Mouse (Mus musculus): ENCODE measurements around the gene Zfp143. TPM values are rescaled to one million over a fixed set of nuclear protein-coding genes. Genes with fewer than 3 reads are reported as not detected.

Gene Zfp143
- polyA plus RNA-seq (2014; fragmentation: Nextera tagmentation; extraction: Ambion mirVana): 21.9 and 23.9 TPM in 2 replicates

DNA sequence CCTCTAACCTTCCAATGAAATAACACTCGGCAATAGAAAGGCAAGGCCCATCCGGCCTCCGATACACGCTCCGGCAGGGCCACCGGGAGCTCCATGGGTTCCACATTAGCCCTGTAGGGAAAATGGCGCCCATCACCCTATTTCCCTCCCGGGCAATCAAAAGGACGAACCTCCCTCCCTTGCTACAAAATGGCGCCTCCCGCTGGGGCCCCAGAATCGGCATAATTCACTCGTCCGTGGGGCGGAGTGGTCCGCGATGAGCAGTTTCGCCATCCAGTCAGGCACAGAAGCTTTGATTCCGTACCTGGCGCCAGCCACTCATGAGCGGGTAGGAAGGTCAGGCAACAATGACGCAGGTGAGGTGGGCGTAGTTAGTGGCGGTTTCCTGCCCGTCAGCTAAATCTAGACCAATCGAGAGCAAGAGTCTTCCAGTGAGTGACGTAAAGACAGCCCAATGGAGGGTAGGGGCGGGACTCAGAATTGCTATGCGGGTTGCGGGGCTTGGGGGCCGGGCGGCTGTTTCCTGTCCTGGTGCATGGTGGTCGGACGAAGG is at the start of gene Zfp143:
Gene Zfp143, plus strand, starts transcription at position 19 of the 553 bp plus-strand sequence.
- H3K36me3 ChIP-seq (ENCODE audit: insufficient read depth): peaks cover 28% of the 10 kb centered on the region
- peaks cover 9% of the 10 kb centered on the region for H3K4me1 ChIP-seq (ENCODE audit: insufficient read depth)
- H3K4me3 ChIP-seq (ENCODE audit: low read depth, low read length): peak within 1 kb of the TSS; percentile 69
- DNase-seq (peak; percentile 100), ATAC-seq (ENCODE audit: insufficient read depth) (peak; percentile 97)
- no peaks in the 10 kb centered on the region for H3K9me3 ChIP-seq (ENCODE audit: low read depth, low read length)
- H3K4me2 ChIP-seq: peak within 1 kb of the TSS; percentile 72
- WGBS: under 1% methylated on average over 34 of the region's 34 CpGs
- no peak for TF ChIP-seq CTCF (IDR thresholded peaks at IDR 0.05; ENCODE audit: low read depth)
- peak within 1 kb of the TSS; percentile 100 for H3K27ac ChIP-seq (ENCODE audit: low read depth)
- peak within 1 kb of the TSS; percentile 94 for H3K9ac ChIP-seq
- no peaks in the 10 kb centered on the region for H3K27me3 ChIP-seq (ENCODE audit: insufficient read depth, low read length)

DNA sequence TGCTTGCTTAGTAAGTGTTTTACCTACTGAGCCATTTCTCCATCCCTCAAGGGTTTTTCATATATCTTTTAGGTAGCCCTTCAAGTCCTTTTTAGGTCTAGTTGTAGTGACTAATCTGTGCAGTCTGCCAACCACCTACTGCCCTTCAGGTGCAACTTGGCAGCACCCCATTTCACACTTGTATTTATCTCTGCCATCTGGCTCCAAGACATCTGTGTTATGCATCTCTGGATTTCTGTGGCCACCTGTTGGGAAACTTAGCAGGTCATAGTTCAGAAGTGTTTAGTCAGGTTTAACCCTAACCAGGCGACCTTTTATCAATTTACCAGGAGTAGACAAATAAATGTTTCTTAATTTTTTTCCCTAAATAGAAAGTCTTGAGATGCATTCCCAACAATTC is 49.6 kb upstream of the Zfp143 start:
- H3K4me2 ChIP-seq: no peak overlapping the region
- no peak overlapping the region for H3K27ac ChIP-seq (ENCODE audit: low read depth)
- no peak for DNase-seq
- no peak overlapping the region for H3K4me3 ChIP-seq (ENCODE audit: low read depth, low read length)
- no peaks in the 10 kb centered on the region for H3K4me1 ChIP-seq (ENCODE audit: insufficient read depth)
- no peaks in the 10 kb centered on the region for H3K36me3 ChIP-seq (ENCODE audit: insufficient read depth)
- TF ChIP-seq CTCF (IDR thresholded peaks at IDR 0.05; ENCODE audit: low read depth): no peak
- no peaks in the 10 kb centered on the region for H3K27me3 ChIP-seq (ENCODE audit: insufficient read depth, low read length)
- no peaks in the 10 kb centered on the region for H3K9me3 ChIP-seq (ENCODE audit: low read depth, low read length)
- whole genome bisulfite sequencing: 46% methylated on average over 1 of the region's 1 CpGs
- H3K9ac ChIP-seq: no peak overlapping the region
- ATAC-seq (ENCODE audit: insufficient read depth): no peak

DNA sequence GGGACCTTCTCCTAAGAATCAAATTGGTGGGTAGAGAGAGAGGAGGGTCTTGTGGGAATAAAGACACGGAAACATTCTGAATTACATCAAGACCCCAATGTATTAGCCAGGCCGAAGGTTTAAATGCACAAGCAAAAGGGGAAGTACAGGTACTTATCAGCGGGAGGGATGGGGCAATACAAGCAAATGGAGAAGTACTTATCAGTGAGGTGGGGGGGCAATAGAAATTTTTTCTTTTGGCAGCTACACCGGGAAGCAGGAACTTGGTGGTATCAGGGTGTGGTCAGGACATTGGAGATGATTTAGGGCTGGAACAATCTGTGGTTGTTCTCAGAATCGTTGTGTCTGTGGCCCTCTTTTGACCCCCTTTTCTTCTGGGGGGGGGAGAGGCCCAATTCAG is 46.7 kb upstream of the Zfp143 start:
- Histone ChIP-seq H3K4me2 (no peak overlapping the region), H3K4me1 (ENCODE audit: insufficient read depth) (no peaks in the 10 kb centered on the region), H3K4me3 (ENCODE audit: low read depth, low read length) (no peak overlapping the region), H3K9ac (no peak overlapping the region), H3K36me3 (ENCODE audit: insufficient read depth) (no peaks in the 10 kb centered on the region), H3K27ac (ENCODE audit: low read depth) (no peak overlapping the region), H3K9me3 (ENCODE audit: low read depth, low read length) (no peaks in the 10 kb centered on the region), H3K27me3 (ENCODE audit: insufficient read depth, low read length) (no peaks in the 10 kb centered on the region)
- no peak for TF ChIP-seq CTCF (IDR thresholded peaks at IDR 0.05; ENCODE audit: low read depth)
- 78% methylated on average over 5 of the region's 5 CpGs for WGBS
- no peak for DNase-seq
- no peak for ATAC-seq (ENCODE audit: insufficient read depth)

DNA sequence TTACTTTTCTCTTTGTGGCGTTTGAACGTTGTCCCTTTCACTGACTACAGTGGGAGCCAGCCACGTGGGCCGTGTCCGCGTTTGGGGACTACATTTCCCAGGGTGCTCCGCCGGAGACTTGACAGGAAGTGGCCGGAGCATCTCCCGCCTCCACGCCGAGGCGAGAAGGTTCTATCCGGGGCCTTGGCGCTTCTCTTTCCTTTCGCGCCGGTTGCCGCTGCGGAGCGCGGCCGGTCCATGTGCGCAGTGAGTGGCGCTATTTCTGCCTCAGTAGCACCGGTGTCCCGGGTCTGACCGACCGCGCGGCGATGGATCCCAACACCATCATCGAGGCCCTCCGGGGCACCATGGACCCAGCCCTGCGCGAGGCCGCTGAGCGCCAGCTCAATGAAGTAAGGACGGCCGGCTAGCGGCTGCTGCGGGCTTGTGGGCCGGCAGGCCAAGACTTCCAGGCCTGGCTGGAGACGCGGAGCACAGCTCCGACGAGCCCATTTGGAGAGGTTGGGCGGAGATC is 42.8 kb upstream of the Zfp143 start, which contains the start of gene Ipo7:
Gene Ipo7, plus strand, starts transcription at position 158 of the 514 bp plus-strand sequence.
- TF ChIP-seq CTCF (IDR thresholded peaks at IDR 0.05; ENCODE audit: low read depth): 0 out of 2 replicates have a peak, but pooled peaks have one; percentile 8

DNA sequence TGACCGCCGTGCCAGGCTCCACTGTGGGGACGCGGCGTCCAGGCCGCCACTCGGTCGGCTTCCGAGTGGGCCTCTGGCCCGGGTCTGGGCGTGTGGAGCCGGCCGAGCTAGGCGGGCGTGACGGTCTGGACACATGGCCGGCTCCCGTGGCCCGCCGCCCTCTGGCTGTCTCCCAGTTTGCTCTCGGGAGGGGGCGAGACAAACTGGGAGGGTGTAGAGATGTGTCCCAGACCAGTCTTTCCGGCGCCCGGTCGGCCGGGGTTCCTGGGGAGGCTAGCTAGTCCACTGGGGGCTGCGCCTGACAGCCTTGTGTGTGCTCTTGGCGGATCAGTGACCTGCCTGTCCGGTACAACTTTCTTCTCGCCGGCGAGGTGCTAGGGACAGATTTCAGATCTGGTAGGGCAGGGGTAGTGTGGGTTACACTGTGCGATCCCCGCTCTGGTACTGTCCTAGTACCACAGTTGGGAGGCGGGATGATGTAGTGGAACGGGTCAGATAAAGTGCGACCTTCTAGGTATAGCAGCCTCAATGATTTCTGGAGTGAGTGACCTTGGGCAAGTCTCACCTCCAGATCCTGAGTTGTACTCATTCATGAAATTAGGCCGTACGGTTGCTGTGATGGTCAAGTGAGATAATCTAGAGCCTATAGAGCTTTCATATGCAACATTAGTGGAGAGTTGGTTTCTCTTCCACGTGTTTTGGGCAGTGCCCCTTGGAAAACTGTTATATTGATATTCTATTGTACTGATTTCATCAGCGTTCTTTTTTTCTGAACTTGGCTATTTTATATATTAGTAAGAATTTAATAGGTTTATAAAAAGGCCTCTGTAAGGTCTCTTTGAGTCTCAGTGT is 42.2 kb upstream of the Zfp143 start:
- Histone ChIP-seq H3K4me2 (peak overlapping the region; percentile 67), H3K4me1 (ENCODE audit: insufficient read depth) (no peaks in the 10 kb centered on the region), H3K9me3 (ENCODE audit: low read depth, low read length) (no peaks in the 10 kb centered on the region), H3K4me3 (ENCODE audit: low read depth, low read length) (peak overlapping the region; percentile 100), H3K36me3 (ENCODE audit: insufficient read depth) (0 out of 2 replicates have a peak, but pooled peaks cover 13% of the 10 kb centered on the region), H3K27me3 (ENCODE audit: insufficient read depth, low read length) (no peaks in the 10 kb centered on the region), H3K27ac (ENCODE audit: low read depth) (peak overlapping the region; percentile 95), H3K9ac (peak overlapping the region; percentile 98)
- DNase-seq (peak; percentile 57), ATAC-seq (ENCODE audit: insufficient read depth) (peak; percentile 86)
- no peak for TF ChIP-seq CTCF (IDR thresholded peaks at IDR 0.05; ENCODE audit: low read depth)
- under 1% methylated on average over 42 of the region's 42 CpGs for WGBS

More for the DNA sequence above, 42.8 kb upstream of the Zfp143 start, which contains the start of gene Ipo7:
- H3K4me1 ChIP-seq (ENCODE audit: insufficient read depth): no peaks in the 10 kb centered on the region
- peak within 1 kb of the TSS; percentile 95 for H3K27ac ChIP-seq (ENCODE audit: low read depth)
- H3K27me3 ChIP-seq (ENCODE audit: insufficient read depth, low read length): no peaks in the 10 kb centered on the region
- H3K4me2 ChIP-seq: peak within 1 kb of the TSS; percentile 67
- peak; percentile 97 for DNase-seq
- H3K36me3 ChIP-seq (ENCODE audit: insufficient read depth): 0 out of 2 replicates have a peak, but pooled peaks cover 13% of the 10 kb centered on the region
- ATAC-seq (ENCODE audit: insufficient read depth): peak; percentile 97
- peak within 1 kb of the TSS; percentile 98 for H3K9ac ChIP-seq
- no peaks in the 10 kb centered on the region for H3K9me3 ChIP-seq (ENCODE audit: low read depth, low read length)
- peak within 1 kb of the TSS; percentile 100 for H3K4me3 ChIP-seq (ENCODE audit: low read depth, low read length)
- WGBS: under 1% methylated on average over 48 of the region's 48 CpGs

DNA sequence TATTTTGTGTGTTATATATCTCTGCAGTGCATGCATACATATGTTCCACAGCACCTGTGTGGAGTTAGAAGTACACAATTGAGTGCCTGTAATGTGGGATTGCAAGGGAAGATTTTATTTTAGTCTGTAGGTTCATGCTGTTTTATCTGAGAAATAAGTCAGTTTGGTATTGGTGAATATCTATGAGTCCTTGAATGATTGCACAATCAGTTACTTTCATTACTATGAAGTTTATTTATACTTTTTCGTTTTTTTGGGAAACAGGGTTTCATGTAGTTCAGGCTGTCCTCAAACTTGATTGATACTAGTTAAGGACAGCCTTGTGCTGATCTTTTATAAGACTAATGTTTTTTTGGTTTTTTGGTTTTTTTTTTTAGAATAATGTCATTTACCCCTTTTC is 37.5 kb upstream of the Zfp143 start:
- Histone ChIP-seq H3K9ac (no peak overlapping the region), H3K9me3 (ENCODE audit: low read depth, low read length) (0 out of 2 replicates have a peak, but pooled peaks cover 4% of the 10 kb centered on the region), H3K27ac (ENCODE audit: low read depth) (no peak overlapping the region), H3K36me3 (ENCODE audit: insufficient read depth) (peaks cover 26% of the 10 kb centered on the region), H3K4me2 (no peak overlapping the region), H3K4me1 (ENCODE audit: insufficient read depth) (no peaks in the 10 kb centered on the region), H3K4me3 (ENCODE audit: low read depth, low read length) (no peak overlapping the region), H3K27me3 (ENCODE audit: insufficient read depth, low read length) (no peaks in the 10 kb centered on the region)
- no peak for TF ChIP-seq CTCF (IDR thresholded peaks at IDR 0.05; ENCODE audit: low read depth)
- WGBS: 74% methylated on average over 1 of the region's 1 CpGs
- ATAC-seq (ENCODE audit: insufficient read depth) (no peak), DNase-seq (no peak)

DNA sequence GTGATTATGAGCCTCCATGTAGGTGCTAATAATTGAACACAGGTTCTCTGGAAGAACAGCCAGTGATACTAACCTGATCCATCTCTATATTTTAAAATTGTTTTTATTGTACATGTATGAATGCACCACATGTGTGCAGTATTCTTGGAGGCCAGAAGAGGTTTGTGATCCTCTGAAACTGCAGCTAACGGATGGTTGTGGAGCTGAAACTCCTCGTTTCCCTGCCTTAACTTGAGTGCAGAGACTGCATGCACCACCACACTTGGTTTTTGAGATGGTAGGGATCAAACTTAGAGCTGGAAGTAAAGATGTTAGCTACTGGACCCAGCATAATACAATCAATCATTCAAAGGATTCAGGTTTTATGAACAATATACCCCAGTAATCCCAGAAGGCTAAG is 34.4 kb upstream of the Zfp143 start:
- H3K27ac ChIP-seq (ENCODE audit: low read depth): no peak overlapping the region
- H3K4me2 ChIP-seq: no peak overlapping the region
- 0 out of 2 replicates have a peak, but pooled peaks cover 4% of the 10 kb centered on the region for H3K9me3 ChIP-seq (ENCODE audit: low read depth, low read length)
- H3K36me3 ChIP-seq (ENCODE audit: insufficient read depth): peaks cover 49% of the 10 kb centered on the region
- H3K27me3 ChIP-seq (ENCODE audit: insufficient read depth, low read length): no peaks in the 10 kb centered on the region
- DNase-seq: no peak
- no peak for TF ChIP-seq CTCF (IDR thresholded peaks at IDR 0.05; ENCODE audit: low read depth)
- H3K4me3 ChIP-seq (ENCODE audit: low read depth, low read length): no peak overlapping the region
- no peaks in the 10 kb centered on the region for H3K4me1 ChIP-seq (ENCODE audit: insufficient read depth)
- no peak for ATAC-seq (ENCODE audit: insufficient read depth)
- WGBS: 77% methylated on average over 2 of the region's 2 CpGs
- H3K9ac ChIP-seq: no peak overlapping the region
